Mouse (Mus musculus) ES-E14 (cell line): ENCODE results near the gene Tas2r134. TPM values are rescaled to one million over a fixed set of nuclear protein-coding genes. Genes with fewer than 3 reads are reported as not detected.

Experiments used
- DNase-seq: peaks from one replicate; pipeline ENCODE4 v3.0.0-alpha.2; 2013; ENCODE audit warnings: low read depth, low spot score
- H3K27ac ChIP-seq: 2 replicates; pipeline ENCODE4 v1.5.1; 2012; ENCODE audit warnings: low read depth, mild to moderate bottlenecking, low read length, moderate library complexity, mixed read lengths; ENCODE audit not compliant: poor library complexity, insufficient read depth, severe bottlenecking
- H3K36me3 ChIP-seq: 2 replicates; pipeline ENCODE4 v1.6.1; 2012; ENCODE audit warnings: mild to moderate bottlenecking, low read length, moderate library complexity, mixed read lengths; ENCODE audit not compliant: control insufficient read depth, poor library complexity, insufficient read depth, severe bottlenecking
- H3K4me1 ChIP-seq, 2 experiments: fragments of 150-350 bp in 1 of 2; sonication (generic) in 1 of 2; 2 replicates each; pipeline ENCODE4 v1.6.1; 2012; ENCODE audit warnings: low read length in 2 of 2, mild to moderate bottlenecking in 1 of 2, mixed read lengths in 1 of 2; ENCODE audit not compliant: control insufficient read depth in 2 of 2, insufficient read depth in 2 of 2, poor library complexity in 1 of 2
- H3K4me3 ChIP-seq, 2 experiments: fragments of 150-350 bp in 1 of 2; sonication (generic) in 1 of 2; 2 replicates each; pipeline ENCODE4 v1.5.1; 2012; ENCODE audit warnings: low read length in 2 of 2, low read depth in 1 of 2, mild to moderate bottlenecking in 1 of 2, mixed read lengths in 1 of 2; ENCODE audit not compliant: insufficient read depth in 1 of 2, poor library complexity in 1 of 2, severe bottlenecking in 1 of 2
- H3K9ac ChIP-seq: 2 replicates; pipeline ENCODE4 v1.6.1; 2012; ENCODE audit warnings: low read depth, mild to moderate bottlenecking, low read length, mixed read lengths; ENCODE audit not compliant: poor library complexity, insufficient read depth, severe bottlenecking
- H3K9me3 ChIP-seq: fragments of 150-350 bp; sonication (generic); 2 replicates; pipeline ENCODE4 v1.6.1; 2012; ENCODE audit warnings: low read depth, mild to moderate bottlenecking, low read length; ENCODE audit not compliant: control insufficient read depth, insufficient read depth
- CHD2 ChIP-seq: IDR thresholded peaks from 2 replicates; pipeline ENCODE4 v1.6.1; 2014; ENCODE audit warnings: mild to moderate bottlenecking, low read depth, low read length, inconsistent platforms
- HCFC1 ChIP-seq: IDR thresholded peaks from 2 replicates; pipeline ENCODE4 v1.6.1; 2012; ENCODE audit warnings: low read length, inconsistent platforms, borderline replicate concordance; ENCODE audit not compliant: insufficient read depth
- MAFK ChIP-seq: IDR thresholded peaks from 2 replicates; pipeline ENCODE4 v1.6.1; 2014; ENCODE audit warnings: mild to moderate bottlenecking, low read depth, low read length, inconsistent platforms; ENCODE audit not compliant: insufficient read depth
- ZC3H11A ChIP-seq: IDR thresholded peaks from 2 replicates; pipeline ENCODE4 v1.6.1; 2012; ENCODE audit warnings: low read depth, mild to moderate bottlenecking, inconsistent platforms, low read length, borderline replicate concordance
- ZNF384 ChIP-seq: IDR thresholded peaks from 2 replicates; pipeline ENCODE4 v1.6.1; 2012; ENCODE audit warnings: low read depth, low read length, inconsistent platforms
- in situ Hi-C, 2 experiments: fragments of 600-800 bp; cut with MboI; formaldehyde crosslinking; loops; one replicate each; pipeline ENCODE4 v1.15.1; 2025; ENCODE audit warnings: low sequenced_read_pairs in 2 of 2, inconsistent platforms in 1 of 2; ENCODE audit not compliant: unreplicated experiment in 2 of 2
- total RNA-seq: library from RNA; depleted of rRNA; stranded (reverse); fragments of 300-350 nt; gene quantifications from 2 replicates; pipeline ENCODE4 v1.2.3, GENCODE M21; 2012

Tas2r134 gene
- total RNA-seq, 1 experiment: not detected

DNA sequence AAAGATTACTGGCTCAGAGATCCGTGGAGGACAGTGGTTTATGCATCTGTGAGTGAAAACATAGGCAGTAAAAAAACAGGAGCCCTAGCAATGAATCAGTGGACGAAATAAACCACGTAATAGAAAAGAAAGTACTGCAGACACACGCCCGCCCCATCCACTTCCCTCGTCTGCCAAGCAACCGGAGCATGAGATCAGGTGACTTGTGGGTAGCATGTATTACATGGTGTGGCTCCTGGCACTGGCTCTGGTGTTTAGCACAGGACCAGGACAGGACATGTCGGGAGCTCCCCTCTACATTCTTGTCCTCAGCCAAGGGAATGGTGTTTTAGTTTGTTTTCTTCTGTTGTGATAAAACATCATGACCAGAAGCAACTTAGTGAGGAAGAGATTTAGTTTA, 26.4 kb upstream of the Tas2r134 start:
- Histone ChIP-seq H3K9me3 (no peaks in the 10 kb centered on the region), H3K9ac (no peak overlapping the region), H3K4me3 (no peak overlapping the region), H3K27ac (no peak overlapping the region), H3K4me1 (no peaks in the 10 kb centered on the region), H3K36me3 (no peaks in the 10 kb centered on the region)
- no peak for TF ChIP-seq CHD2
- TF ChIP-seq ZC3H11A: no peak
- no peak for TF ChIP-seq MAFK
- no peak for TF ChIP-seq HCFC1
- no peak for TF ChIP-seq ZNF384
- in situ Hi-C loops: no loop called here
- no peak for DNase-seq

DNA sequence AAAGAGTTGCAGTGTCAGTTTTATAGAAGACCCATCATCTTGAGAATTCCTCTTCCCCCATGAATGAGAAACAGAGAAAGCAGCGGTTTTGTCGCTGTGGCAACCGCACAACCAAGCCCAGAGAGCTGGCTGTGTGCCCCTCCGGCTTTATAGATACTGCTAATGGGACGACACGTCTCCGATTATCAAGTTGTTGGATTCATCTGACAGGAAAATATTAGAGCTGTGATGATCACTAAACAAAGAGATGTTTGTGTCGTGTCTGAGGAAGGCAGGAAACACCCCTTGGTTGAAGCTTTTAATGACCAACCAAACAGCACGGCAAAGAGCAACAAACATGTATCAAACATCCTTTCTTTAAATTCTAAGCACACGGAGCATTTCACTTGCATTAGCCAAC, 17.0 kb upstream of the Tas2r134 start:
- Histone ChIP-seq H3K27ac (no peak overlapping the region), H3K9ac (no peak overlapping the region), H3K4me3 (no peak overlapping the region), H3K4me1 (no peaks in the 10 kb centered on the region), H3K9me3 (no peaks in the 10 kb centered on the region), H3K36me3 (no peaks in the 10 kb centered on the region)
- TF ChIP-seq MAFK (no peak), ZNF384 (no peak), HCFC1 (no peak), CHD2 (no peak), ZC3H11A (no peak)
- no peak for DNase-seq
- in situ Hi-C loops: no loop called here

DNA sequence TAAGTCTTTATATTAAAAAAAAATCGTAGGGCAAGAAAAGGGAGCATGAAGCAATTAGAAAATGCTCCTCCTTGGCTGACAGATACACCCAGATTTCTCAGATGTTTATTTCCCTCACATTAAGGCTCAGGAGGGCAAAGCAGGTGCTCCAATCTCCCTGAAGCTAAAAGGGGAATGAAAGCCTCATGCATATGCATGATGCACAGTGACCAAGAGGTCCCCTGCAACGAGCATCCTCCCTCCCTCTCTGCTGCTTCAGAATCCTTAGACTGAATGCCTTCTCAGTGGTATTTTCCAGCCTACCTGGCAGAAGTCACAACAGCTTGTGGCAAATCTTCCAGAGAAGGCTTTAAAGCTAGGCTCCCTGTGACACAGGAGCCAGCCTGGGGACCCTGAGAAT, 16.4 kb upstream of the Tas2r134 start:
- Histone ChIP-seq H3K27ac (no peak overlapping the region), H3K4me3 (no peak overlapping the region), H3K9ac (no peak overlapping the region), H3K36me3 (no peaks in the 10 kb centered on the region), H3K9me3 (no peaks in the 10 kb centered on the region), H3K4me1 (no peaks in the 10 kb centered on the region)
- in situ Hi-C loops: no loop called here
- TF ChIP-seq MAFK (no peak), ZNF384 (no peak), CHD2 (no peak)
- no peak for DNase-seq

DNA sequence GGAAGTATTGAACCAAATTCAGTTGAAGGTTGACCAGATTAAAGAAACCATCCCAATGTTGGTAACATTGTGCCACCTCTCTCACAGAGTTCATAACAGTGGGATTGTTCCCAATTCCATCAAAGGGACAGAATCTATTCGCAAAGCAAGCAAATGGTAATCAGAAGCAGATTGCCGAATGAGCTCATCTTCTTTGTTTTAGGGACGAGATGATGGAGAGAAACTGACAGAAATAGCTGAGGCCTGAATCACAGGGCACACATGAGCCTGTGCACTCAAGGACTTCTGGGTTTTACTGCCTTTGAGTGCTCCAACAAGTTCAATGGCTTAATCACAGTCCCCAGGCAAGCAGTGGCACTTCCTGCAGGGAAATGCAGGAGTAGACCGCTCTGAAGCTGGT, 13.6 kb upstream of the Tas2r134 start:
- no peak for DNase-seq
- TF ChIP-seq ZC3H11A (no peak), ZNF384 (no peak), HCFC1 (no peak), MAFK (no peak), CHD2 (no peak)
- H3K36me3 ChIP-seq: no peaks in the 10 kb centered on the region
- no peaks in the 10 kb centered on the region for H3K4me1 ChIP-seq
- in situ Hi-C loops: no loop called here
- no peak overlapping the region for H3K4me3 ChIP-seq
- no peaks in the 10 kb centered on the region for H3K9me3 ChIP-seq
- no peak overlapping the region for H3K27ac ChIP-seq
- no peak overlapping the region for H3K9ac ChIP-seq

- no peaks in the 10 kb centered on the region for H3K36me3 ChIP-seq
- H3K4me3 ChIP-seq: no peak overlapping the region
- H3K9ac ChIP-seq: no peak overlapping the region
- no peaks in the 10 kb centered on the region for H3K4me1 ChIP-seq
- TF ChIP-seq ZNF384 (no peak), HCFC1 (no peak), CHD2 (no peak), ZC3H11A (no peak), MAFK (no peak)
- in situ Hi-C loops: no loop called here
- H3K27ac ChIP-seq: no peak overlapping the region
- no peak for DNase-seq
- H3K9me3 ChIP-seq: no peaks in the 10 kb centered on the region
Observed at GRCm38 (mm10) chr2:51621931-51622330, 5.4 kb upstream of the Tas2r134 start.
